Mouse (Mus musculus) liver, embryonic 14.5 days (tissue): Measurements from ENCODE around the gene Ldb3.

Experiments
- CTCF ChIP-seq: IDR thresholded peaks from 2 replicates; pipeline ENCODE4 v1.5.1; 2016; ENCODE audit warnings: antibody characterized with exemption, low read depth, control low read depth
- EP300 ChIP-seq: IDR thresholded peaks from 2 replicates; pipeline ENCODE4 v1.6.1; 2016; ENCODE audit warnings: antibody characterized with exemption, low read depth

DNA sequence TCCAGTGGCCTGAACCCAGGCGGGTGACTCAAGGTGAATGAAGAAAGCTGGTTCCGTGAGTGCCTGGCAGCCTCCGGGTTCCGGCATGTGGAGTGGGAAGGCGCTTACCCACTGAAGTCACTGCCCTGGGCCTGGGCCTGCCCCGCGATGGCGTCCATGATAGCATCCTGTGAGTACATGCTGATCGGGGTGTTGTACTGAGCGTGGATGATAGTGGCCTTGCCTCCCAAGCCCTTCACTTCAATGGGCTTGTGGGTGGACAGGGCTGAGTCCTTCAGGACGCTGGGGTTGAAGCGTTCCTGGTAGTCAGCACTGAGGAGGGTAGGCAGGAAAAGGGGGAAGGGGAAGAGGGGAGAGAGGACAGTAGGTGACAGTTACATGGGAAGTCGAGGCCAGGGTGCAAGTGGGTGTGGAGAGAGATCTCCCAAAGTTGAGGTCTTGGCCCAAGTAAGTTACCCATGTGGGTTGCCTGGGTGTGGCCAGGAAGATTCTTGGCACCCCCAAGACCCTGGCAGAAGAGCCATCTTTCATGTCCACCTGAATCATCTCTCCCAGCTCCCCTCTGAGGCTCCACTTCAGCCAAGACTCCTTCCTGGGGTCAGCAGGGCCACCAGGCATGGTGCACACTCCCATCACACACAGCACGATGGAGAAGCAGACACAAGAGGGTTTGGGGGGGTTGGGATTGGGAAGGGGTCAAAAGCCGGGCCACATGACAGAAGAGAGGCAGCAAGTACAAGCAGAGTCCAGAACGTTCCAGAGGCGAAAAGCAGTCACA, 16.7 kb downstream of the Ldb3 start:
- no peak for TF ChIP-seq CTCF
- no peak for TF ChIP-seq EP300
